Comparison of ENCODE assay signal across 8 mouse cellular contexts in the genomic region with DNA sequence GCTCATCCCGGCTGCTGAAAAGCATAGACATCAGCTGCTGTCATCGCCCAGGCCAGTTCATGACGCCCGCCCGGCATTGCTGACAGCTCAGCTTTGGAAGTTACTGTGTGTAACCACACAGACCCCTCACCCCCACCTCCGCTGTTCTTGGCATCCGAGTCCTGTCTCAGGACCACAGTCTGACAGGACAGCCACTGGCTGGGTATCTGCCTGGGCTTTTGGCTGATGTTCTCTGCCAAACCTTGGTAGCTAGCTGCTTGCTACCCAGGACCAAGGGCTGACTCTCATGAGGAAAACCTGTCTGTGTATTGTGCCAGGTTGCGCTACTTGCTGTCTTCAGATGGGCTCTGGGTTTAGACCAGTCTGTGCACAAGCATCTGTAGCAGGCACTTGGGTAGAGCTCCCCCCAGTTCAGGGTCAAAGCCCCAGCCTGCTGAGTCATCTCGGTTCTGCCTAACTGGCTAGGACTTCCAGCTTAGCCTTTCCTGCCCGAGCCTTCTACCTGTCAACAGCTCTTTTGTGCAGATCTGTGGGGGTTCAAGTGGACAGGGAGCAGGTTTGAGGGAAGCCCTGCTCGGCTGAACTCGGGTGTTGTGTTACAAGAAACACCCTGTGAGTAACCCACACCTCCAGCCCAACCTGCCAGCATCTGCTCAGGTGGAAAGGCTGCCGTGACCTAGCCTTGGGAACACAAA.
DNase-seq lines count a peak whose midpoint lies in the region; ATAC-seq lines count a peak whose summit lies in the region.

No protein-coding gene starts in this region.

- H3K4me2 ChIP-seq in heart, embryonic 12.5 days, result peak overlapping the region; percentile 61
- H3K4me2 ChIP-seq in kidney, embryonic 15.5 days, result peak overlapping the region; percentile 49

- H3K9ac ChIP-seq in heart, embryonic 12.5 days, result no peak overlapping the region
- no peak overlapping the region for H3K9ac ChIP-seq in kidney, embryonic 15.5 days

- peak overlapping the region; percentile 67 for H3K27ac ChIP-seq in heart, embryonic 12.5 days (ENCODE audit: poor library complexity, severe bottlenecking)
- peak overlapping the region; percentile 83 for H3K27ac ChIP-seq in kidney, embryonic 15.5 days

- H3K4me1 ChIP-seq in megakaryocyte, embryonic 14.5 days, result peaks cover 78% of the 10 kb centered on the region
- peaks cover 40% of the 10 kb centered on the region for H3K4me1 ChIP-seq in heart, embryonic 12.5 days (replicated peaks)
- H3K4me1 ChIP-seq in kidney, embryonic 15.5 days, result peaks cover 79% of the 10 kb centered on the region

- no peak for ATAC-seq in megakaryocyte, adult 5-6 weeks (ENCODE audit: poor library complexity, severe bottlenecking)
- ATAC-seq in heart, embryonic 12.5 days (ENCODE audit: insufficient number of reproducible peaks, low FRiP score), result peak; percentile 85
- peak; percentile 87 for ATAC-seq in kidney, embryonic 15.5 days (replicated peaks; ENCODE audit: low FRiP score)
- ATAC-seq in megakaryocyte progenitor cell, adult 5-6 weeks (replicated peaks; ENCODE audit: poor library complexity), result peak; percentile 42
- ATAC-seq in erythroblast, adult 5-6 weeks (replicated peaks; ENCODE audit: low FRiP score, poor library complexity, severe bottlenecking), result no peak

- H3K27me3 ChIP-seq in megakaryocyte, embryonic 14.5 days (replicated peaks), result no peaks in the 10 kb centered on the region
- peaks cover 42% of the 10 kb centered on the region for H3K27me3 ChIP-seq in heart, embryonic 12.5 days (replicated peaks)
- no peaks in the 10 kb centered on the region for H3K27me3 ChIP-seq in kidney, embryonic 15.5 days

- peaks cover 54% of the 10 kb centered on the region for H3K36me3 ChIP-seq in megakaryocyte, embryonic 14.5 days (replicated peaks; ENCODE audit: low read length)
- no peaks in the 10 kb centered on the region for H3K36me3 ChIP-seq in heart, embryonic 12.5 days
- H3K36me3 ChIP-seq in kidney, embryonic 15.5 days, result 0 out of 2 replicates have a peak, but pooled peaks cover 3% of the 10 kb centered on the region

- H3K4me3 ChIP-seq in megakaryocyte, embryonic 14.5 days (replicated peaks), result peak overlapping the region; percentile 69
- peak overlapping the region; percentile 28 for H3K4me3 ChIP-seq in heart, embryonic 12.5 days
- peak overlapping the region; percentile 14 for H3K4me3 ChIP-seq in kidney, embryonic 15.5 days (replicated peaks)

- H3K9me3 ChIP-seq in megakaryocyte, embryonic 14.5 days, result no peaks in the 10 kb centered on the region
- no peaks in the 10 kb centered on the region for H3K9me3 ChIP-seq in heart, embryonic 12.5 days (replicated peaks)
- no peaks in the 10 kb centered on the region for H3K9me3 ChIP-seq in kidney, embryonic 15.5 days (replicated peaks)

- WGBS in heart, embryonic 12.5 days, result 18% methylated on average over 13 of the region's 13 CpGs
- 28% methylated on average over 13 of the region's 13 CpGs for WGBS in kidney, embryonic 15.5 days

- peak; percentile 58 for DNase-seq in embryo, embryonic 11 days
- DNase-seq in right cerebral cortex, adult 2 months (ENCODE audit: low spot score in 2 of 2), result no peak

Comparison
In these comparisons a context has a peak if more than half of its experiments do, and no peak if none do; other contexts are left out.
1. H3K4me3 ChIP-seq: peak in every context shown above with its lines; median percentile 69 in megakaryocyte, embryonic 14.5 days; 28 in heart, embryonic 12.5 days; 14 in kidney, embryonic 15.5 days.
2. ATAC-seq: peak in heart, embryonic 12.5 days (single experiment), kidney, embryonic 15.5 days (single experiment) and megakaryocyte progenitor cell, adult 5-6 weeks (single experiment); none in megakaryocyte, adult 5-6 weeks (single experiment) and erythroblast, adult 5-6 weeks (single experiment).